Mouse (Mus musculus) E14TG2a.4 (cell line): ENCODE data around the gene Usp44.

Experiments used
- CTCF ChIP-seq: conservative IDR thresholded peaks from 2 replicates; pipeline ENCODE4 v1.5.1; 2014; ENCODE audit warnings: low read length
- NANOG ChIP-seq: IDR thresholded peaks from 2 replicates; pipeline ENCODE4 v1.6.1; 2014; ENCODE audit warnings: borderline replicate concordance, low read length, mixed read lengths
- POU5F1 ChIP-seq: IDR thresholded peaks from 2 replicates; pipeline ENCODE4 v1.6.1; 2014; ENCODE audit warnings: low read length, borderline replicate concordance

DNA sequence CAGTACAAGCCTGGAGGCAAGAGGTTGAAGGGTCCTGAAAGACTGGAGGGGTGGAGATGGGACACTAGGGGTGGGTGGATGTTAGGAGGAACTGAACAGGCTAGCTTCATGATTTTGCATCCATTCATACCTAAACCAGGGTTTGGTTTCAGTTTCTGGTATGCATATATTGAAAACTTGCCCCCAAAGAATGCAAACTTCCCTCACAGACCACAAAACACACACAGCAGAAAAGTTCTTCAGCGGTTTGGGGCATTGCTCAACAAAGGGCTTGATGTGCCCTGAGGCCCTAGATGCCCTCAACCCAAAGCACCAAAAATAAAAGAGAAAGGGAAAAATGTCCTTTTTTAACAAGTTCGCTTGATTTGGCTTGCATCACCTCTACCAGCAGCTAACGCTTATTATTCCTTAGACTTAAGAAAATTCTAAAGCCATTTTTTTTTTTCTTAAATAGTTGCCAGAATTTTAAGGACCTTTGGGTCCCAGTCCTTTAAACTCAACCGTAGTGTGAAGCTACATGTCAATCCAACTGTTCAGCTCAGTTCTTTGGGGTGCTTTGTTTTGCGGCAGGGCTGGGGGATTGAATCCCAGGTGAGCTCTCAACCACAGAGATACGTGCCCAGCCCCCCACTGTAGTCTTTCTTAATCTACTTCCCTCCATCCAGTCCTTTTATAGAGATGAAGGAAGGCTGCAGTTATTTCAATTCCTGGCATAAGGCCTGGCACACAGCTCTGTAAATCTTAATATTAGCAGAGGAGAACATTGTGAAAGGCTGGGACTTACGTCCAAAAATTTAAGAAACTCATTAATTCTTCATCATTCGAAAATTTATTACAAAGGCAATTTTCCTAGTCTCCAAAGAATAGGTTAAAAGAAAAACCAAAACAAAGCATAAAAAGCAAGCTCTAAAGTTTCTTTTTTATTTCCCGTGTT is 1.2 kb upstream of the Usp44 start:
- TF ChIP-seq CTCF (no peak), POU5F1 (no peak), NANOG (no peak)
